Mouse (Mus musculus) left cerebral cortex, adult 2 months (tissue): ENCODE results near the gene Gm28051. TPM values are rescaled to one million over a fixed set of nuclear protein-coding genes. Genes with fewer than 3 reads are reported as not detected.

Experiments
- DNase-seq, 2 experiments: peaks; one replicate each; pipeline ENCODE4 v3.0.0; 2021 to 2022; ENCODE audit warnings: low spot score in 2 of 2, mixed read lengths in 1 of 2; ENCODE audit errors: extremely low spot score in 1 of 2
- H3K27ac ChIP-seq: fragments of 200-600 bp; 2 replicates; pipeline ENCODE4 v1.8.1; 2022
- H3K4me3 ChIP-seq: fragments of 200-600 bp; 2 replicates; pipeline ENCODE4 v1.8.1; 2022
- CTCF ChIP-seq: fragments of 200-600 bp; IDR thresholded peaks from 2 replicates; pipeline ENCODE4 v1.8.1; 2022; ENCODE audit warnings: antibody characterized with exemption, mild to moderate bottlenecking, moderate library complexity
- intact Hi-C: fragments of 180-260 bp; cut with DNase I; formaldehyde crosslinking; loops from one replicate; pipeline ENCODE4 v1.15.1; 2025
- total RNA-seq, 2 experiments: library from RNA; stranded (reverse); gene quantifications; 2 replicates each; pipeline ENCODE4 v1.2.3; 2021

Gm28051 gene
- total RNA-seq, 2 experiments from 2014 or later: not detected

- no peak for TF ChIP-seq CTCF
- intact Hi-C loops: loop anchor here (5.0 kb wide), 1 partner anchor 213 kb away; no protein-coding TSS in a partner anchor
- DNase-seq: no peak
- Histone ChIP-seq H3K27ac (no peak overlapping the region), H3K4me3 (no peak overlapping the region)
These were observed 42.7 kb downstream of the Gm28051 start for GRCm38 (mm10) chr12:102714654-102715395.

- intact Hi-C loops: no loop called here
- Histone ChIP-seq H3K4me3 (no peak overlapping the region), H3K27ac (no peak overlapping the region)
- DNase-seq: no peak
- no peak for TF ChIP-seq CTCF
These were observed 43.4 kb downstream of the Gm28051 start for GRCm38 (mm10) chr12:102714116-102714515.

- Histone ChIP-seq H3K27ac (no peak overlapping the region), H3K4me3 (no peak overlapping the region)
- intact Hi-C loops: no loop called here
- TF ChIP-seq CTCF: no peak
- DNase-seq: no peak
These were observed 44.3 kb downstream of the Gm28051 start for GRCm38 (mm10) chr12:102713153-102713865.

- Histone ChIP-seq H3K27ac (no peak overlapping the region), H3K4me3 (no peak overlapping the region)
- intact Hi-C loops: no loop called here
- no peak for DNase-seq
- no peak for TF ChIP-seq CTCF
These were observed 46.7 kb downstream of the Gm28051 start for GRCm38 (mm10) chr12:102710851-102711375.

- intact Hi-C loops: no loop called here
- no peak overlapping the region for H3K27ac ChIP-seq
- H3K4me3 ChIP-seq: no peak overlapping the region
- TF ChIP-seq CTCF: no peak
- DNase-seq: no peak
These were observed 47.7 kb downstream of the Gm28051 start for GRCm38 (mm10) chr12:102709896-102710295.

GRCm38 (mm10) chr12:102708220-102708619 is 49.3 kb downstream of the Gm28051 start:
- Histone ChIP-seq H3K4me3 (no peak overlapping the region), H3K27ac (no peak overlapping the region)
- intact Hi-C loops: no loop called here
- no peak for DNase-seq
- TF ChIP-seq CTCF: peak; percentile 39

GRCm38 (mm10) chr12:102706833-102707463 is 50.6 kb downstream of the Gm28051 start:
- Histone ChIP-seq H3K27ac (peak overlapping the region; percentile 81; the same call in 1 of the 2 replicates), H3K4me3 (no peak overlapping the region)
- DNase-seq: no peak
- no peak for TF ChIP-seq CTCF
- intact Hi-C loops: no loop called here

GRCm38 (mm10) chr12:102705906-102706640 is 51.5 kb downstream of the Gm28051 start:
- intact Hi-C loops: loop anchor here (2.0 kb wide), 1 partner anchor 127 kb away; no protein-coding TSS in a partner anchor
- TF ChIP-seq CTCF: peak; percentile 24
- peak overlapping the region; percentile 75; the same call in 1 of the 2 replicates for H3K4me3 ChIP-seq
- no peak for DNase-seq
- H3K27ac ChIP-seq: peak overlapping the region; percentile 81

GRCm38 (mm10) chr12:102705216-102705871 is 52.2 kb downstream of the Gm28051 start:
- DNase-seq: peak; percentile 90
- intact Hi-C loops: loop anchor here (2.0 kb wide), 1 partner anchor 127 kb away; no protein-coding TSS in a partner anchor
- peak overlapping the region; percentile 75 for H3K4me3 ChIP-seq
- peak overlapping the region; percentile 81 for H3K27ac ChIP-seq
- peak; percentile 98 for TF ChIP-seq CTCF

- peak; percentile 64 to 65 for DNase-seq
- TF ChIP-seq CTCF: no peak
These were observed 52.9 kb downstream of the Gm28051 start, which contains the start of gene Itpk1 for GRCm38 (mm10) chr12:102704457-102705198. Itpk1 (minus strand) TSS chr12:102704930.

More at GRCm38 (mm10) chr12:102704457-102705198, 52.9 kb downstream of the Gm28051 start, which contains the start of gene Itpk1:
- H3K4me3 ChIP-seq: peak within 1 kb of the TSS; percentile 80
- intact Hi-C loops: loop anchor here (2.0 to 5.0 kb wide), 2 partner anchors 126 to 177 kb away; no protein-coding TSS in a partner anchor
- peak within 1 kb of the TSS; percentile 88 for H3K27ac ChIP-seq
